Mouse (Mus musculus): ENCODE measurements around the gene Lpin3.

DNA sequence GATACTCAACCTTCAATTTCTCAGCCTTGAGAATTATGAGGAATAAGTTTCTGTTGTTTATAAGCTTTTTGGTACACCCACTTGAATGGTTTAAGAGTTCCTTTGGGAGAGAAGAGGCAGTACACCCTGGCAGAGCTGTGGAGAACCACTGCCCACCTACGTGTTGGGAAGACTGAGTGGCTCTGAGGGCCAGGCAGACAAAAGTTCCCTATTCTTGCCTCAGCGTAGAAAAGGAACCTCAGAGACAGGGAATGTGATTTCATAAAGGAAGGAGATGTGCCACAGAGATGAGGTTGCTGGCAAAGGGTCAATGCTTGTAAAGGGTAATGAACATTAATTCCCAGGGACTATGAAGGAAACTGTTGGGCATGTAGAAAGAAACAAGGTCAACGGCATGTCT, 74.1 kb downstream of the Lpin3 start:
- TF ChIP-seq POLR2A (IDR thresholded peaks at IDR 0.05; ENCODE audit: borderline replicate concordance, extremely low read depth, insufficient read depth, insufficient read length, poor library complexity, severe bottlenecking) (no peak), CTCF (IDR thresholded peaks at IDR 0.05; ENCODE audit: borderline replicate concordance, extremely low read depth, insufficient read depth, insufficient read length) (no peak)

All from brain, embryonic 14.5 days (tissue).